Mouse (Mus musculus) limb, embryonic 11.5 days (tissue): ENCODE results near the gene Rarres2. TPM values are rescaled to one million over a fixed set of nuclear protein-coding genes. Genes with fewer than 3 reads are reported as not detected.

ENCODE experiments used
- polyA plus RNA-seq: library from polyadenylated mRNA; unstranded; fragments of >200 nt; fragmentation: Nextera tagmentation; extraction: Ambion mirVana; gene quantifications from 2 replicates; pipeline ENCODE4 v1.2.1, GENCODE M21; 2014

Gene Rarres2
- polyA plus RNA-seq, 1 experiment from 2014 or later = 5.6 TPM

Other genes starting within 250 kb of the Rarres2 start
- gene Krba1, start 177.2 kb downstream of the Rarres2 start, polyA plus RNA-seq = 25.2 and 25.5 TPM in 2 replicates
- gene Zfp467, start 127.0 kb downstream of the Rarres2 start, polyA plus RNA-seq = 15.6 and 20.9 TPM in 2 replicates
- 0.23 and 0.34 TPM in 2 replicates for gene Sspo, start 124.6 kb downstream of the Rarres2 start, polyA plus RNA-seq
- gene Atp6v0e2, start 35.2 kb downstream of the Rarres2 start, polyA plus RNA-seq = 4.0 and 4.1 TPM in 2 replicates
- 12.4 and 14.6 TPM in 2 replicates for gene Lrrc61, start 18.0 kb downstream of the Rarres2 start, polyA plus RNA-seq
- gene Gm45021, start 16.8 kb upstream of the Rarres2 start, polyA plus RNA-seq = not detected in 2 replicates
- gene Repin1, start 21.1 kb upstream of the Rarres2 start, polyA plus RNA-seq = 42.8 and 46.1 TPM in 2 replicates
- gene Gm44965, start 21.2 kb upstream of the Rarres2 start, polyA plus RNA-seq = not detected in 2 replicates
- 9.8 and 9.9 TPM in 2 replicates for gene Zfp775, start 29.3 kb upstream of the Rarres2 start, polyA plus RNA-seq
- gene AI854703, start 54.0 kb upstream of the Rarres2 start, polyA plus RNA-seq = 0.71 and 0.83 TPM in 2 replicates
- 0.24 and 0.48 TPM in 2 replicates for gene Gimap8, start 74.4 kb upstream of the Rarres2 start, polyA plus RNA-seq
- 4.4 and 5.4 TPM in 2 replicates for gene Gimap9, start 103.3 kb upstream of the Rarres2 start, polyA plus RNA-seq
- 10.8 and 12.3 TPM in 2 replicates for gene Gimap4, start 111.8 kb upstream of the Rarres2 start, polyA plus RNA-seq
- 13.6 and 14.0 TPM in 2 replicates for gene Gimap6, start 135.4 kb upstream of the Rarres2 start, polyA plus RNA-seq
- not detected in 2 replicates for gene Gm28053, start 145.8 kb upstream of the Rarres2 start, polyA plus RNA-seq
- not detected in 2 replicates for gene Gimap7, start 145.8 kb upstream of the Rarres2 start, polyA plus RNA-seq
- 6.3 and 6.7 TPM in 2 replicates for gene Gimap1, start 166.3 kb upstream of the Rarres2 start, polyA plus RNA-seq
- gene Gimap5, start 173.4 kb upstream of the Rarres2 start, polyA plus RNA-seq = 1.4 and 1.7 TPM in 2 replicates
- gene Gimap3, start 198.1 kb upstream of the Rarres2 start, polyA plus RNA-seq = not detected in 2 replicates